Mouse (Mus musculus) CH12.LX (cell line): ENCODE data around the gene Rpl13.

Source experiments
- CHD2 ChIP-seq: IDR thresholded peaks from 2 replicates; pipeline ENCODE4 v1.6.1; 2011; ENCODE audit warnings: low read length, improper control_type of control experiment
- CTCF ChIP-seq, 2 experiments: IDR thresholded peaks in 1 of 2; conservative IDR thresholded peaks in 1 of 2; 2 replicates each; pipeline ENCODE4 v1.5.1; 2011 to 2012; ENCODE audit warnings: low read depth in 2 of 2, low read length in 2 of 2, improper control_type of control experiment in 1 of 2, inconsistent platforms in 1 of 2, mild to moderate bottlenecking in 1 of 2, moderate library complexity in 1 of 2
- ELF1 ChIP-seq: IDR thresholded peaks from 2 replicates; pipeline ENCODE4 v1.6.1; 2014; ENCODE audit warnings: low read depth, mild to moderate bottlenecking, inconsistent platforms, low read length, improper control_type of control experiment
- ETS1 ChIP-seq: conservative IDR thresholded peaks from 2 replicates; pipeline ENCODE4 v1.6.1; 2012; ENCODE audit warnings: low read depth, mild to moderate bottlenecking, inconsistent platforms, low read length, improper control_type of control experiment, moderate library complexity
- IRF4 ChIP-seq: IDR thresholded peaks from 2 replicates; pipeline ENCODE4 v1.6.1; 2014; ENCODE audit warnings: low read depth, mild to moderate bottlenecking, inconsistent platforms, low read length, improper control_type of control experiment
- POLR2A ChIP-seq: IDR thresholded peaks from 2 replicates; pipeline ENCODE4 v1.6.1; 2011; ENCODE audit warnings: low read depth, mild to moderate bottlenecking, improper control_type of control experiment, low read length
- ZC3H11A ChIP-seq: IDR thresholded peaks from 2 replicates; pipeline ENCODE4 v1.6.1; 2012; ENCODE audit warnings: low read depth, mild to moderate bottlenecking, inconsistent platforms, low read length, improper control_type of control experiment
- ZNF384 ChIP-seq: IDR thresholded peaks from 2 replicates; pipeline ENCODE4 v1.6.1; 2012; ENCODE audit warnings: low read depth, low read length, improper control_type of control experiment, inconsistent platforms

DNA sequence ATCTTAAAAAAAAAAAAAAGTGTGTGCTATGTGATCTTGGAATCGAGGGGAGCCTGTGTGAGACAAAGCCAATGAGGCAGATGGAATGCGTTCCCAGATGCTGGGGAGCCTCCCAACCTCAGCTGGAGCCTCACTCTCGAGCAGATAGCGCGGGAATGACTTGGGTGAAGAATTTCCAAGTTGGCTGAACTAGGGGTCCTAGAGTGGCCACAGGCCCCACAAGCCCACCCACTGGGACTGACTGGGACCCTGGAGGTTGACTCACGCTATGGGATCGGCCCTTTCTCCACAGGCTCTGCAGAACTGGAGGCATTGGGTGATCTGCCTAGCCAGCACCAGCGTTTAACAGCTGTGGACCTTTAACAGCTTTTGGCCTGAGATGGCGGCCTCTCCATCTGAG, 34.1 kb downstream of the Rpl13 start:
- TF ChIP-seq IRF4 (no peak), ZNF384 (no peak), ETS1 (no peak), ELF1 (no peak), POLR2A (no peak), CHD2 (no peak), CTCF (conservative IDR thresholded peaks at IDR 0.05 in 1 of 2, IDR thresholded peaks at IDR 0.05 in 1 of 2; ENCODE audit: low read depth in 2 of 2, low read length in 2 of 2) (no peak), ZC3H11A (no peak)
